Mouse (Mus musculus) adrenal gland, postnatal 0 days (tissue): ENCODE results near the gene Smarcb1. TPM values are rescaled to one million over a fixed set of nuclear protein-coding genes. Genes with fewer than 3 reads are reported as not detected.

Experiments
- polyA plus RNA-seq: library from polyadenylated mRNA; unstranded; fragments of >200 nt; fragmentation: Nextera tagmentation; extraction: Ambion mirVana; gene quantifications from 2 replicates; pipeline ENCODE4 v1.2.1, GENCODE M21; 2015

The Smarcb1 gene
- polyA plus RNA-seq = 75.4 and 89.9 TPM in 2 replicates

DNA sequence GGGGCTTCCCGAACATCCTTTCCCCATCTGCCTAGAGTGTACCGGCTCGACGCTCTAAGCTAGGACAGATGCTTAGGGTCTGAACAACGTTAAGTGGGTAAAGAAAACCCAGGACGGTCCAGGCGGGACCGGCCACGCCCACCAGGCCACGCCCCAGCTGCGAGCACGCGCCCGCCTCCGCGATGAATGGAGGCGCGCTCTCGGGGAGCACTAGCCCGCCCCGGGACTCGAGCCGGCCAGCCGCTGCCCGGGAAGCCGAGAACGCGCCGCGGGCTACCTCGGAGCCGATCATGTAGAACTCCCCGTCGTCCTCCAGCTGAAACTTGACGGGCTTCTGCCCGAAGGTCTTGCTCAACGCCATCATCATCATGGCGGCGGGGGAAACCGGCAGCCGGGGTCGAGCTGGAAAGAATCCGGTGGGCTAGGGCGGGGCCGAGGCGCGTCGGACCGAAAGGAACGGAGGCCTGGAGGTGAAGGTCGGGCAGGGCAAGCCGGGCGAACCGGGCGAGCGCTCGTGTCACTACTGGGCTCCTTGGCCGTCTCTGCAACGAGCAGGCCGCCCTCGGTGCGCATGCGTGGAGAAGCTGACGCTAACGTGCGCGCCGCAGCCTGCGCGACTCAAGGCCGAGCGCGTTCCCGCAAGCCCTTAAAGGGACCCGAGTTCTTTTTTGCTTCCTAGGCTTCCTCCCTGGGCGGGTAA, at the start of gene Smarcb1:
Gene Smarcb1, minus strand, starts transcription at position 592 of the 700 bp plus-strand sequence.

DNA sequence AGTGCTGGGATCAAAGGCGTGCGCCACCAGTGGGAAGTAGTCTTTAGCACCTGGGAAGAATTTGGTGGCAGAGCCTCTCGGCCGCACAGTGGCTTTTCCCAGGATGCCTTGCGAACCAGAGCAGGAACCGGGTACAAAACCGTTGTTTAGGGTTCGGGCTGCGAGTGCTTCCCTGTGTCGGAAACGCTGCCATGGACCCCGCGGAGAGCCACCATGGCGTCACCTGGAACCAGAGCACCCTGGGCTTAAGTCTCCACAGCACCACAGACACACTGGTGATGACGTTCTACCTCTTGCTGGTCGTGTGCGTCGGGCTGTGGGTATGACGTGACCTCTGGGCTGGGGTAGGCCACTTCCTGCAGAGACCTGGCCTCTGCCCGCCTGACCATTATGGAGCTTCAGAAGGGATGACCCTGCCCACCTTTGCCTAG, 33.0 kb upstream of the Smarcb1 start, which contains the start of gene Gm5134:
Gene Gm5134, plus strand, starts transcription at position 134 of the 431 bp plus-strand sequence.

DNA sequence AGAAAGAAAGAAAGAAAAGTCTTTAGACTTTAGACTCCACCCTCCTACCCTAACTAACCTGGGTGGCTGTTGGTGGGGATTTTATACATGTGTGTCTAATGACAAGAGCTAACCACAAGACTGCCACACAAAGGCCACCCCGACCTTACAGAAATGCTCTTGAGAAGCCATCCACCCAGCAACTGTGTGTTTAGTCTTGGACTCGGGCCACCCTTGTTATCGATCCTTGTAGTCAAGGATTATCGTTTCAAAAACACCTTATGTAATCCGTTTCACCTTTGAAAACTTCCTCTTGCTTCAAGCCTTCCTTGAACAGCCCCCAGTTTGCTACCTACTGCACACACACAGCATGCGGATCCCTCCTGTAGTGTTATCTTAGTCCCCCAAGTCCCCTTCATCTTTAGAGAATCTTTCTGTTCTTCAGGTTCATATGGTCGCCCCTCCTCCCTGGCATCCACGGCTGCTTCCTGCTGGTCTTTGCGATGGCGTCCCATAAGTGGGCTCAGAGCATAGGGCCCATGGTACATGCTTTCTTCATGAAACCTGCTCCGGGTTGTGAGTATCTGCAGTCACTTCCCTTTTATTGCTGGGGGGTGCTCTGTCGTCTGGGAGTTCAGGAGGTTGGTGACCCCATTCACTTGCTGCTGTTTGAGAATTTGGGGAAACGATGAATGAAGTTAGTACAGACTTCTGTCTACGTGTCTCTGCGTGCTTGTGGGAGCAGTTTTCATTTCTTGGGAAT, 21.5 kb upstream of the Smarcb1 start, which contains the start of gene Vpreb3:
Gene Vpreb3, plus strand, starts transcription at position 322 of the 742 bp plus-strand sequence.

DNA sequence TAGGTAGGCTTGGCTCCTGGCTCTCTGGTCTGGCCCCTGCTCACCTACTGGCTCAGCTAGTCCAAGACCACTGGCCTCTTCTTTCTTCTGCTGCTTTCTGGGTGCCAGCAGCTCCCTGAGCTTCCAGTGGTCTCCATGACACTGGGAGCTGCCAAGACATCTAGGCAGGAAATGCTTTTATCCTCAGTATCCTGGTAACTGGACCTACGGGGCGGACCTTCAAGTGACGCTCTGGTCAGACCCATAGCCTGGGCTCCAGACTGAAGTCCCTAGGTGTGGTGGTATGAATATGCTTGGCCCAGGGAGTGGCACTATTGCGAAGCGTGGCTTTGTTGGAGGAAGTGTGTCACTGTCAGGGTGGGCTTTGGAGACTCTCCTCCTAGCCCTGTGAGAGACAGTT, 19.1 kb upstream of the Smarcb1 start, which contains the start of gene Gm867:
Gene Gm867, minus strand, starts transcription at position 153 of the 400 bp plus-strand sequence.

DNA sequence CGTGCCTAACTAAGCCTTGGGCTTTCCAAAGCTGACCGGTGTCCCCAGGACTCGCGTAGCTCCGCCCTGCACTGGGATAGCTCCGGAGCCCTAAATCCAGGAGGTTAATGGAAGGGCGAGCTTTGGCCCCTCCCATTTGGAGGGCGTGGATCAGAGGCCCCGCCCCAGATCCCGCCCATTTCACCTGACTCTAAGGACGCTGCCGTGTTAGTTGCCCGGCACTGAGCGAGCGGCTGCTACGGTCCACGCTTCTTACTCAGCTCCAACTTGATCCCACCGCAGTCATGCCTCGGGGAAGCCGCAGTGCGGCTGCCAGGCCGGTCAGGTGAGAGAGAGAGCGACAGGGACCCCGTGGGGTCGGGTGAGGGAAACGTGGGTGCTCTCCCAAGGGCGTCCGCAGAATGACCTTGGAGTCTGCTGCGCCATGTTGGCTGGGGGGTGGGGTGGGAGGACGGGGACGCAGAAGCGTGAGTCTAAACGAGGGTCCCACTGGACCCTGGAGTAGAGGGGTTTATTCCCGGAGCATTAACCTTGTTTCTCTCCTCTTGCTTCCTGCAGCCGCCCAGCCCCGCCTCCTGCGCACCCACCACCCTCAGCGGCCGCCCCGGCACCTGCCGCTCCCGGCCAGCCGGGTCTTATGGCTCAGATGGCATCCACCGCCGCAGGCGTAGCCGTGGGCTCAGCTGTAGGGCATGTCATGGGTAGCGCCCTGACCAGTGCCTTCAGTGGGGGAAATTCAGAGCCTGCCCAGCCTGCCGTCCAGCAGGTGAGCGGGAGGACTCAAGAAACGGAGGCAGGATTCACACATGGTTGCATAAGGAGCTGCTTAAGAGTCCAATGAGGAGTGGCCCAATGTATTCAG, 14.5 kb upstream of the Smarcb1 start, which contains the start of gene Mmp11:
Gene Mmp11, minus strand, starts transcription at position 817 of the 862 bp plus-strand sequence.

DNA sequence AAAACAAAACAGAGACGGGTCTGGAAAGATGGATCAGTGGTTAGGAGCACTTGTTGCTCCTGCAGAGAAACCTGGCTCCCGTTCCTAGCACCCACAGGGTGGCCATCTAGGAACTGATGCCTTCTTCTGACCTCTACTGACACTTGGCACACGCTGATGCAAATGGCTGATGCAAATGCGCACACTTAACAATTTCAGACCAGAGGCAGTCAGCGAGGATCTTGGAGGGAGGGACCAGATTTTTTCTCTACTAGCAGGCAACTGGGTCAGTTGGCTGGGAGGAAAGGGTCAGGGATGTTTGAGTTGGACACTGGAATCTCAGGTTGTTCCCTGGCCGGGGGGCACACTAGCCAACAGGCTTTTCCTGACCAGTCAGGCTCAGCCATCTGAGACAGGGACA, 11.5 kb upstream of the Smarcb1 start, which contains the start of gene Chchd10:
Gene Chchd10, plus strand, starts transcription at position 240 of the 400 bp plus-strand sequence.

DNA sequence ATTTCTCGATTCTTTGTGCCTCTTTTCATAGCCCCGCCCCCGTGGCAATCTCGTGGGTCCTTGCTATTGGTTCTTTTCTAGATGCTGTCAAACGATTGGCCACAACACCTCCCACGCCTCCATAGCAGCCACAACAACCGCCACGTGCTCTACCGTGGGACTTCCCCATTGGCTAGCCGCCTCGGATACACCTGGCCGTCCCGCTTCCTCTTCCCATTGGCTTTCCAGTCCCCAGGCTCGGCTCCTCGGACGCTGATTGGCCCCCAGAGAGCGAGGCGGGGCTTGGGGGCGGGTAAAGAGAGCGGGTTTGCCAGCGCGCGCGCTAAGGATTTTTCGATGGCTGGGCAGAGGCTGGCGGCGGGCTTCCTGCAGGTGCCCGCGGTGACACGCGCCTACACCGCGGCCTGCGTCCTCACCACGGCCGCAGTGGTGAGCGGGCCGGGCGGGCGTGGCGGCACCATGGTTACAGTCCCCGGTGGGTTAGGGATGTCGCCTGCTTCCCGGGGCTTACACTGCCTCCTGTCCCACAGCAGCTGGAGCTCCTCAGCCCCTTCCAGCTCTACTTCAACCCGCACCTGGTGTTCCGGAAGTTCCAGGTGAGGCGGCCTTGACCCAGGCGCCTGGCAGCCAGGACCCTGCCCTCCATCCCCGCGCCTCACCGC, 28.2 kb downstream of the Smarcb1 start, which contains the start of gene Derl3:
Gene Derl3, plus strand, starts transcription at position 325 of the 662 bp plus-strand sequence.

DNA sequence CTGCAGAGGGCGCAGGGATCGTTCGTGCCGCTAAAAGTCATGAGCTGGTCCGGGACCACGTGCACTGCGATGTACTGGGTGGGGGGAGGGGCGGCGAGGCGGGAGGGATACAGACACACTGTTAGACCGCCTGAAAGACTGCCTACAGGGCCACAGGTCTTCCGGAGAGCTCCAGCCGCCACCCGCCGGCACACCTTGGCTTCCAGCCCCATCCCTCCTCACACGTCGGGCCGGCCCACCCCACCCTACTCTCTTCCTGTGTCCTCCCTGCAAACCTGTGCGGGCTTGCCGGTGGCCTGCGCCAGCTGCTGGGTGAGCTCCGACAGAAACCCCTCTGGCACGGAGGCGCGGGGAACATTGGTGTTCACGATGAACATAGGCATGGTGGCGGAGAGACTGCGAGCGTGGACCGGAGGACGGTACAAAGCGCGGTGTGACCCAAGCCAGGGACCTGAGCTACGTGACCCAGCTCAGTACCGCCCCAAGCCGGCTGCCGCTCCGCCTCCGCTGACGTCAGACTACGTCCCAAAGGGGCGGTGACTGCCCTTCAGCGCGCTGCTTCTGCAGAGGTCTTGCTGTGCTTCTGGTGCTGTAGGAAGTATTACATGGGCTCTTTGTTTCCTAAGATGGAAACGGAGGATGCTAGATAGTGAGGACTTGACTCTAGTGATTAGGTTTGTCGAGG, 61.5 kb downstream of the Smarcb1 start, which contains the start of gene Mif:
Gene Mif, minus strand, starts transcription at position 455 of the 685 bp plus-strand sequence.

Other genes starting within 250 kb of the Smarcb1 start
- 21.4 and 25.9 TPM in 2 replicates for gene Cabin1, start 157.3 kb downstream of the Smarcb1 start, polyA plus RNA-seq
- gene Ddt, start 148.2 kb downstream of the Smarcb1 start, polyA plus RNA-seq = 81.4 and 106 TPM in 2 replicates
- gene Gm20441, start 140.7 kb downstream of the Smarcb1 start, polyA plus RNA-seq = 0.22 TPM in 1 of 2 replicates, not detected in the other
- 12.6 and 16.8 TPM in 2 replicates for gene Gstt3, start 140.2 kb downstream of the Smarcb1 start, polyA plus RNA-seq
- 18.9 and 26.1 TPM in 2 replicates for gene Gstt1, start 123.0 kb downstream of the Smarcb1 start, polyA plus RNA-seq
- gene Gstt4, start 99.1 kb downstream of the Smarcb1 start, polyA plus RNA-seq = not detected in 2 replicates
- 39.0 and 42.7 TPM in 2 replicates for gene Gstt2, start 84.2 kb downstream of the Smarcb1 start, polyA plus RNA-seq
- 540 and 846 TPM in 2 replicates for gene Mif, start 61.4 kb downstream of the Smarcb1 start, polyA plus RNA-seq
- 0.32 and 3.0 TPM in 2 replicates for gene Derl3, start 28.2 kb downstream of the Smarcb1 start, polyA plus RNA-seq
- 128 and 210 TPM in 2 replicates for gene Chchd10, start 11.5 kb upstream of the Smarcb1 start, polyA plus RNA-seq
- gene Mmp11, start 14.9 kb upstream of the Smarcb1 start, polyA plus RNA-seq = 15.1 and 23.4 TPM in 2 replicates
- gene Gm867, start 19.1 kb upstream of the Smarcb1 start, polyA plus RNA-seq = 0.62 and 0.66 TPM in 2 replicates
- gene Vpreb3, start 21.4 kb upstream of the Smarcb1 start, polyA plus RNA-seq = 2.9 and 4.8 TPM in 2 replicates
- 0.06 and 0.17 TPM in 2 replicates for gene Gm5134, start 32.9 kb upstream of the Smarcb1 start, polyA plus RNA-seq
- 7.1 and 8.8 TPM in 2 replicates for gene Zfp280b, start 111.0 kb upstream of the Smarcb1 start, polyA plus RNA-seq
- gene Slc5a4b, start 189.3 kb upstream of the Smarcb1 start, polyA plus RNA-seq = 0.06 TPM in 1 of 2 replicates, not detected in the other
- gene Slc5a4a, start 225.8 kb upstream of the Smarcb1 start, polyA plus RNA-seq = not detected in 2 replicates